Mouse (Mus musculus): ENCODE data around the gene Rhox2b. TPM values are rescaled to one million over a fixed set of nuclear protein-coding genes. Genes with fewer than 3 reads are reported as not detected.
"Not testable (repeated sequence)": the region's sequence is repeated elsewhere in the genome, so short reads cannot be mapped to it uniquely, and the experiment has no call there.

Gene Rhox2b
- total RNA-seq (2014; rRNA removed; ENCODE audit: low replicate concordance) (not detected in 2 replicates), polyA plus RNA-seq (2015; fragmentation: Nextera tagmentation; extraction: Ambion mirVana) (not detected in 2 replicates)

GRCm38 (mm10) chrX:37411767-37412166, at the start of gene Rhox2b:
Gene Rhox2b, plus strand, starts transcription at chrX:37412067.
- H3K4me2 ChIP-seq (ENCODE audit: low read depth, low read length); H3K9ac ChIP-seq (replicated peaks; ENCODE audit: low read depth, low read length); H3K27me3 ChIP-seq (ENCODE audit: control insufficient read depth, insufficient read depth, low read length); H3K9me3 ChIP-seq (replicated peaks; ENCODE audit: control insufficient read depth, low read length); H3K36me3 ChIP-seq (replicated peaks; ENCODE audit: control insufficient read depth, insufficient read depth, low read length); ATAC-seq (ENCODE audit: insufficient read depth, low read depth); H3K27ac ChIP-seq (ENCODE audit: low read depth); H3K4me3 ChIP-seq (ENCODE audit: low read depth, low read length); H3K4me1 ChIP-seq (ENCODE audit: control insufficient read depth, insufficient read depth); DNase-seq (ENCODE audit: low spot score): not testable (repeated sequence)
- no CpG with 5 or more reads among the region's 9 CpGs for WGBS

DNA sequence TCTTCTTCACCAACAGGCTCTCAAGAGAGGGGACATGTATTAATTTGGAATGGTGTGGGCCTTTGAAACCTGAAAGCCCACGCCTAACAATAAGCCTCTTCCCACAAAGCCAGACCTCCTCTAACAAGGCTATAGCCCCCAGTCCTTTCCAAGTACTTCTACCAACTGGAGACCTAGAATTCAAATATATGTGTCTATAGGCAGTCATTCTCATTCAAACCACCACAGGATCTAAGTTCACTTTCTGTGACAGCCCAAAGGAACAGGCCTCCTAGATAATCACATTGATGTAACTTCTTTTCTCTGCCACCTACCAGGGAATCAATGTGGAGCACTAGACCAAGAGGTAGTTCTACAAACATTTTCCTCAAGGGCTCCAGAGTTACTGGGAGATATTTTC, 32.1 kb upstream of the Rhox2b start, which contains the start of gene Rhox3a2:
Rhox3a2 (plus strand) TSS at position 301 of the 400 bp plus-strand sequence.
- not testable (repeated sequence) for H3K36me3 ChIP-seq (replicated peaks; ENCODE audit: control insufficient read depth, insufficient read depth, low read length); H3K4me1 ChIP-seq (ENCODE audit: control insufficient read depth, insufficient read depth); ATAC-seq (ENCODE audit: insufficient read depth, low read depth); H3K4me3 ChIP-seq (ENCODE audit: low read depth, low read length); H3K27ac ChIP-seq (ENCODE audit: low read depth); H3K27me3 ChIP-seq (ENCODE audit: control insufficient read depth, insufficient read depth, low read length); DNase-seq (ENCODE audit: low spot score); H3K9me3 ChIP-seq (replicated peaks; ENCODE audit: control insufficient read depth, low read length); H3K4me2 ChIP-seq (ENCODE audit: low read depth, low read length); H3K9ac ChIP-seq (replicated peaks; ENCODE audit: low read depth, low read length)
- no CpG with 5 or more reads among the region's 1 CpGs for WGBS

GRCm38 (mm10) chrX:37390548-37390947, 21.3 kb upstream of the Rhox2b start, which contains the start of gene Rhox4a2:
Gene Rhox4a2, plus strand, starts transcription at chrX:37390848.
- H3K27ac ChIP-seq (ENCODE audit: low read depth); H3K4me2 ChIP-seq (ENCODE audit: low read depth, low read length); H3K9ac ChIP-seq (replicated peaks; ENCODE audit: low read depth, low read length); H3K27me3 ChIP-seq (ENCODE audit: control insufficient read depth, insufficient read depth, low read length); H3K36me3 ChIP-seq (replicated peaks; ENCODE audit: control insufficient read depth, insufficient read depth, low read length); DNase-seq (ENCODE audit: low spot score); ATAC-seq (ENCODE audit: insufficient read depth, low read depth); H3K4me1 ChIP-seq (ENCODE audit: control insufficient read depth, insufficient read depth); H3K4me3 ChIP-seq (ENCODE audit: low read depth, low read length); H3K9me3 ChIP-seq (replicated peaks; ENCODE audit: control insufficient read depth, low read length): not testable (repeated sequence)
- WGBS = 91% methylated on average over 8 of the region's 16 CpGs

- H3K9ac ChIP-seq (replicated peaks; ENCODE audit: low read depth, low read length); H3K4me1 ChIP-seq (ENCODE audit: control insufficient read depth, insufficient read depth); H3K4me3 ChIP-seq (ENCODE audit: low read depth, low read length); DNase-seq (ENCODE audit: low spot score); H3K27ac ChIP-seq (ENCODE audit: low read depth); H3K9me3 ChIP-seq (replicated peaks; ENCODE audit: control insufficient read depth, low read length); ATAC-seq (ENCODE audit: insufficient read depth, low read depth); H3K4me2 ChIP-seq (ENCODE audit: low read depth, low read length); H3K36me3 ChIP-seq (replicated peaks; ENCODE audit: control insufficient read depth, insufficient read depth, low read length); H3K27me3 ChIP-seq (ENCODE audit: control insufficient read depth, insufficient read depth, low read length): not testable (repeated sequence)
- WGBS = 85% methylated on average over 14 of the region's 15 CpGs
These were observed 20.3 kb downstream of the Rhox2b start, which contains the start of gene Rhox4b for GRCm38 (mm10) chrX:37432194-37432593. Gene Rhox4b, plus strand, starts transcription at chrX:37432494.

DNA sequence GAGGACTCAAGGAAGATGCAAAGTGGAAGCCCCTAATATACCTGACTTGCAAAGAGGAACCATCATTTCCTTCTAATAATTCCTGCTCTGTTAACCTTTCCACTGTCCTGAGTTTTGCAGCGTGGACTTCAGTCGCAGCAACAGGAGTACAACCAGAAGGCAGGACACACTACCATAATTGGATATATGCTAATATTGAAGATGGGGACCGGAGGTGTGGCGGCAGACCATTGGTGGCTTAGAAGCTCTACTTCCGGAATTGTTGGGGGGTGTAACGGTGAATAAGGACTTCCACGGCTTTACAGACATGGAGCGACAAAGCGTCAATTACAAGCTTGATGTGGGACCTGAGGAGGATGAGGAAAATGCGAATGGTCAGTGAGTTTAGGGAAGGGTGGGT, 41.5 kb downstream of the Rhox2b start, which contains the start of gene Rhox2c:
Rhox2c (plus strand) TSS at position 301 of the 400 bp plus-strand sequence.
- WGBS = 95% methylated on average over 6 of the region's 10 CpGs
- H3K4me1 ChIP-seq (ENCODE audit: control insufficient read depth, insufficient read depth); H3K27me3 ChIP-seq (ENCODE audit: control insufficient read depth, insufficient read depth, low read length); H3K4me2 ChIP-seq (ENCODE audit: low read depth, low read length); H3K4me3 ChIP-seq (ENCODE audit: low read depth, low read length); ATAC-seq (ENCODE audit: insufficient read depth, low read depth); H3K27ac ChIP-seq (ENCODE audit: low read depth); DNase-seq (ENCODE audit: low spot score); H3K36me3 ChIP-seq (replicated peaks; ENCODE audit: control insufficient read depth, insufficient read depth, low read length); H3K9ac ChIP-seq (replicated peaks; ENCODE audit: low read depth, low read length); H3K9me3 ChIP-seq (replicated peaks; ENCODE audit: control insufficient read depth, low read length): not testable (repeated sequence)

DNA sequence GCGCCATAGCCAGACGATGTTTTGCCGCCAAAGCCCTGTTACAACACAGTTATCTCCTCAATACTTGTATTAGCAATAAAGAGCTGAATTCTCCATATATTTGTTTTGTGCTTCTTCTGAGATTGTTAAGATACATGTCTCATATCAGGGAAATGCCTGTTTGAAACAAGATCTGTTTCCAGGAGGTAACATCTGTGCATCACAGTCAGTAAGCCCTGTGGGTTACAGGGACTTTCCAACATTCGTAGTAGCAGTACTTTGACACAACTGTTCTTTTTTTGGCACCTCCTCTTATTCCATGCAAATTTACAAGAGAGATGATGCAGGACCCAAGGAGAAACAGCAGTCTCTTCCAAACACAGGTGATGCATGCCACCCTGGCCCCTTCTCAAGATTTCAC, 46.4 kb downstream of the Rhox2b start, which contains the start of gene Rhox3c:
Rhox3c (plus strand) TSS at position 301 of the 400 bp plus-strand sequence.
- not testable (repeated sequence) for H3K36me3 ChIP-seq (replicated peaks; ENCODE audit: control insufficient read depth, insufficient read depth, low read length); H3K4me2 ChIP-seq (ENCODE audit: low read depth, low read length); H3K27me3 ChIP-seq (ENCODE audit: control insufficient read depth, insufficient read depth, low read length); H3K4me1 ChIP-seq (ENCODE audit: control insufficient read depth, insufficient read depth); H3K9me3 ChIP-seq (replicated peaks; ENCODE audit: control insufficient read depth, low read length); H3K27ac ChIP-seq (ENCODE audit: low read depth); H3K9ac ChIP-seq (replicated peaks; ENCODE audit: low read depth, low read length); H3K4me3 ChIP-seq (ENCODE audit: low read depth, low read length); DNase-seq (ENCODE audit: low spot score); ATAC-seq (ENCODE audit: insufficient read depth, low read depth)
- 79% methylated on average over 3 of the region's 4 CpGs for WGBS

Other genes starting within 250 kb of the Rhox2b start
- not detected in 2 replicates for gene Akap14, start 243.2 kb upstream of the Rhox2b start, total RNA-seq (2014; rRNA removed; ENCODE audit: low replicate concordance)
- 0.05 and 0.07 TPM in 2 replicates for gene Akap14, start 243.2 kb upstream of the Rhox2b start, polyA plus RNA-seq (2015; fragmentation: Nextera tagmentation; extraction: Ambion mirVana)
- 337 and 420 TPM in 2 replicates for gene Ndufa1, start 220.9 kb upstream of the Rhox2b start, total RNA-seq (2014; rRNA removed; ENCODE audit: low replicate concordance)
- 1,804 and 1,915 TPM in 2 replicates for gene Ndufa1, start 220.9 kb upstream of the Rhox2b start, polyA plus RNA-seq (2015; fragmentation: Nextera tagmentation; extraction: Ambion mirVana)
- not detected in 2 replicates for gene Rnf113a1, start 220.8 kb upstream of the Rhox2b start, total RNA-seq (2014; rRNA removed; ENCODE audit: low replicate concordance)
- gene Rnf113a1, start 220.8 kb upstream of the Rhox2b start, polyA plus RNA-seq (2015; fragmentation: Nextera tagmentation; extraction: Ambion mirVana) = 5.5 and 5.6 TPM in 2 replicates
- not detected in 2 replicates for gene Gm9, start 201.0 kb upstream of the Rhox2b start, total RNA-seq (2014; rRNA removed; ENCODE audit: low replicate concordance)
- not detected in 2 replicates for gene Gm9, start 201.0 kb upstream of the Rhox2b start, polyA plus RNA-seq (2015; fragmentation: Nextera tagmentation; extraction: Ambion mirVana)
- not detected in 2 replicates for gene Rhox1, start 189.8 kb upstream of the Rhox2b start, total RNA-seq (2014; rRNA removed; ENCODE audit: low replicate concordance)
- gene Rhox1, start 189.8 kb upstream of the Rhox2b start, polyA plus RNA-seq (2015; fragmentation: Nextera tagmentation; extraction: Ambion mirVana) = not detected in 2 replicates
- not detected in 2 replicates for gene Rhox2a, start 167.1 kb upstream of the Rhox2b start, total RNA-seq (2014; rRNA removed; ENCODE audit: low replicate concordance)
- not detected in 2 replicates for gene Rhox2a, start 167.1 kb upstream of the Rhox2b start, polyA plus RNA-seq (2015; fragmentation: Nextera tagmentation; extraction: Ambion mirVana)
- gene Rhox3a, start 162.1 kb upstream of the Rhox2b start, total RNA-seq (2014; rRNA removed; ENCODE audit: low replicate concordance) = not detected in 2 replicates
- gene Rhox3a, start 162.1 kb upstream of the Rhox2b start, polyA plus RNA-seq (2015; fragmentation: Nextera tagmentation; extraction: Ambion mirVana) = not detected in 2 replicates
- gene Rhox4a, start 146.7 kb upstream of the Rhox2b start, total RNA-seq (2014; rRNA removed; ENCODE audit: low replicate concordance) = not detected in 2 replicates
- not detected in 2 replicates for gene Rhox4a, start 146.7 kb upstream of the Rhox2b start, polyA plus RNA-seq (2015; fragmentation: Nextera tagmentation; extraction: Ambion mirVana)
- gene Rhox3a2, start 32.0 kb upstream of the Rhox2b start, total RNA-seq (2014; rRNA removed; ENCODE audit: low replicate concordance) = not detected in 2 replicates
- gene Rhox3a2, start 32.0 kb upstream of the Rhox2b start, polyA plus RNA-seq (2015; fragmentation: Nextera tagmentation; extraction: Ambion mirVana) = not detected in 2 replicates
- gene Rhox4a2, start 21.2 kb upstream of the Rhox2b start, total RNA-seq (2014; rRNA removed; ENCODE audit: low replicate concordance) = not detected in 2 replicates
- gene Rhox4a2, start 21.2 kb upstream of the Rhox2b start, polyA plus RNA-seq (2015; fragmentation: Nextera tagmentation; extraction: Ambion mirVana) = 0.22 TPM in 2 replicates
- gene Rhox4b, start 20.4 kb downstream of the Rhox2b start, total RNA-seq (2014; rRNA removed; ENCODE audit: low replicate concordance) = not detected in 2 replicates
- not detected in 2 replicates for gene Rhox4b, start 20.4 kb downstream of the Rhox2b start, polyA plus RNA-seq (2015; fragmentation: Nextera tagmentation; extraction: Ambion mirVana)
- gene Rhox2c, start 41.6 kb downstream of the Rhox2b start, total RNA-seq (2014; rRNA removed; ENCODE audit: low replicate concordance) = not detected in 2 replicates
- not detected in 2 replicates for gene Rhox2c, start 41.6 kb downstream of the Rhox2b start, polyA plus RNA-seq (2015; fragmentation: Nextera tagmentation; extraction: Ambion mirVana)
- gene Rhox3c, start 46.5 kb downstream of the Rhox2b start, total RNA-seq (2014; rRNA removed; ENCODE audit: low replicate concordance) = not detected in 2 replicates
- gene Rhox3c, start 46.5 kb downstream of the Rhox2b start, polyA plus RNA-seq (2015; fragmentation: Nextera tagmentation; extraction: Ambion mirVana) = 0.11 TPM in 1 of 2 replicates, not detected in the other
- not detected in 2 replicates for gene Rhox4c, start 68.3 kb downstream of the Rhox2b start, total RNA-seq (2014; rRNA removed; ENCODE audit: low replicate concordance)
- gene Rhox4c, start 68.3 kb downstream of the Rhox2b start, polyA plus RNA-seq (2015; fragmentation: Nextera tagmentation; extraction: Ambion mirVana) = not detected in 2 replicates
- gene Rhox2d, start 81.4 kb downstream of the Rhox2b start, total RNA-seq (2014; rRNA removed; ENCODE audit: low replicate concordance) = not detected in 2 replicates
- not detected in 2 replicates for gene Rhox2d, start 81.4 kb downstream of the Rhox2b start, polyA plus RNA-seq (2015; fragmentation: Nextera tagmentation; extraction: Ambion mirVana)
- gene Rhox4d, start 102.3 kb downstream of the Rhox2b start, total RNA-seq (2014; rRNA removed; ENCODE audit: low replicate concordance) = not detected in 2 replicates
- not detected in 2 replicates for gene Rhox4d, start 102.3 kb downstream of the Rhox2b start, polyA plus RNA-seq (2015; fragmentation: Nextera tagmentation; extraction: Ambion mirVana)
- gene Rhox2e, start 118.4 kb downstream of the Rhox2b start, total RNA-seq (2014; rRNA removed; ENCODE audit: low replicate concordance) = not detected in 2 replicates
- not detected in 2 replicates for gene Rhox2e, start 118.4 kb downstream of the Rhox2b start, polyA plus RNA-seq (2015; fragmentation: Nextera tagmentation; extraction: Ambion mirVana)
- gene Rhox3e, start 130.0 kb downstream of the Rhox2b start, total RNA-seq (2014; rRNA removed; ENCODE audit: low replicate concordance) = not detected in 2 replicates
- not detected in 2 replicates for gene Rhox3e, start 130.0 kb downstream of the Rhox2b start, polyA plus RNA-seq (2015; fragmentation: Nextera tagmentation; extraction: Ambion mirVana)
- gene Rhox4e, start 145.3 kb downstream of the Rhox2b start, total RNA-seq (2014; rRNA removed; ENCODE audit: low replicate concordance) = not detected in 2 replicates
- gene Rhox4e, start 145.3 kb downstream of the Rhox2b start, polyA plus RNA-seq (2015; fragmentation: Nextera tagmentation; extraction: Ambion mirVana) = not detected in 2 replicates
- gene Rhox2f, start 159.3 kb downstream of the Rhox2b start, total RNA-seq (2014; rRNA removed; ENCODE audit: low replicate concordance) = not detected in 2 replicates
- not detected in 2 replicates for gene Rhox2f, start 159.3 kb downstream of the Rhox2b start, polyA plus RNA-seq (2015; fragmentation: Nextera tagmentation; extraction: Ambion mirVana)
- not detected in 2 replicates for gene Rhox3f, start 168.9 kb downstream of the Rhox2b start, total RNA-seq (2014; rRNA removed; ENCODE audit: low replicate concordance)
- not detected in 2 replicates for gene Rhox3f, start 168.9 kb downstream of the Rhox2b start, polyA plus RNA-seq (2015; fragmentation: Nextera tagmentation; extraction: Ambion mirVana)
- not detected in 2 replicates for gene Rhox4f, start 195.6 kb downstream of the Rhox2b start, total RNA-seq (2014; rRNA removed; ENCODE audit: low replicate concordance)
- gene Rhox4f, start 195.6 kb downstream of the Rhox2b start, polyA plus RNA-seq (2015; fragmentation: Nextera tagmentation; extraction: Ambion mirVana) = not detected in 2 replicates
- not detected in 2 replicates for gene Rhox3g, start 216.5 kb downstream of the Rhox2b start, total RNA-seq (2014; rRNA removed; ENCODE audit: low replicate concordance)
- gene Rhox3g, start 216.5 kb downstream of the Rhox2b start, polyA plus RNA-seq (2015; fragmentation: Nextera tagmentation; extraction: Ambion mirVana) = not detected in 2 replicates
- not detected in 2 replicates for gene Rhox2g, start 231.4 kb downstream of the Rhox2b start, total RNA-seq (2014; rRNA removed; ENCODE audit: low replicate concordance)
- not detected in 2 replicates for gene Rhox2g, start 231.4 kb downstream of the Rhox2b start, polyA plus RNA-seq (2015; fragmentation: Nextera tagmentation; extraction: Ambion mirVana)
- not detected in 2 replicates for gene Rhox4g, start 239.3 kb downstream of the Rhox2b start, total RNA-seq (2014; rRNA removed; ENCODE audit: low replicate concordance)
- not detected in 2 replicates for gene Rhox4g, start 239.3 kb downstream of the Rhox2b start, polyA plus RNA-seq (2015; fragmentation: Nextera tagmentation; extraction: Ambion mirVana)

All from heart, postnatal 0 days (tissue).